Comparison of ENCODE assay signal across 8 mouse cellular contexts in genomic region chr3:123138274-123139003, GRCm38 (mm10).
DNase-seq lines count a peak whose midpoint lies in the region; ATAC-seq and TF ChIP-seq lines count a peak whose summit lies in the region.

No protein-coding gene starts in this region.

- H3K9me3 ChIP-seq in liver, embryonic 11.5 days (ENCODE audit: control insufficient read depth, low read length): no peaks in the 10 kb centered on the region
- H3K9me3 ChIP-seq in forebrain, embryonic 15.5 days: no peaks in the 10 kb centered on the region

- TF ChIP-seq CTCF in liver, adult 2 months (IDR thresholded peaks at IDR 0.05; ENCODE audit: low read depth, low read length): no peak
- no peak for TF ChIP-seq CTCF in brain, embryonic 14.5 days (IDR thresholded peaks at IDR 0.05; ENCODE audit: borderline replicate concordance, extremely low read depth, insufficient read depth, insufficient read length)

- no peak overlapping the region for H3K4me2 ChIP-seq in liver, embryonic 11.5 days
- H3K4me2 ChIP-seq in forebrain, embryonic 15.5 days (replicated peaks): no peak overlapping the region

- intact Hi-C loops in heart, postnatal 25 days (cut with DNase I): no loop called here

- DNase-seq in liver, adult 2 months (ENCODE audit: extremely low read depth, low read depth, low spot score): peak; percentile 45
- no peak for DNase-seq in liver, embryonic 11.5 days (ENCODE audit: low spot score)
- DNase-seq in brain, embryonic 14.5 days (ENCODE audit: low read depth): peak; percentile 47
- peak; percentile 62 for DNase-seq in heart, postnatal 25 days (ENCODE audit: low spot score)
- peak; percentile 86 for DNase-seq in lung, postnatal 14 days
- DNase-seq in thymus, postnatal 25 days: no peak
- no peak for DNase-seq in cerebellum, adult 9-10 months

- no peak for ATAC-seq in liver, embryonic 11.5 days (replicated peaks; ENCODE audit: low FRiP score)
- no peak for ATAC-seq in forebrain, embryonic 15.5 days (replicated peaks)

- peaks cover 1% of the 10 kb centered on the region; the same call in 1 of the 2 replicates for H3K4me1 ChIP-seq in liver, adult 2 months (ENCODE audit: control insufficient read depth, insufficient read depth, low read length)
- no peaks in the 10 kb centered on the region for H3K4me1 ChIP-seq in liver, embryonic 11.5 days (replicated peaks; ENCODE audit: control insufficient read depth, insufficient read depth, low read length)
- H3K4me1 ChIP-seq in forebrain, embryonic 15.5 days: no peaks in the 10 kb centered on the region

- H3K27ac ChIP-seq in liver, adult 2 months (replicated peaks; ENCODE audit: insufficient read depth, low read depth, low read length): no peak overlapping the region
- no peak overlapping the region for H3K27ac ChIP-seq in liver, embryonic 11.5 days (ENCODE audit: low read depth, low read length)
- no peak overlapping the region for H3K27ac ChIP-seq in forebrain, embryonic 15.5 days (replicated peaks)

- 64% methylated on average over 6 of the region's 6 CpGs for WGBS in liver, adult 2 months
- 68% methylated on average over 6 of the region's 6 CpGs for WGBS in liver, embryonic 11.5 days
- WGBS in forebrain, embryonic 15.5 days: 75% methylated on average over 6 of the region's 6 CpGs

- no peaks in the 10 kb centered on the region for H3K79me2 ChIP-seq in liver, adult 2 months (ENCODE audit: control insufficient read depth, insufficient read depth, low read length)

- H3K27me3 ChIP-seq in liver, adult 2 months (ENCODE audit: control insufficient read depth, insufficient read depth, low read length): no peaks in the 10 kb centered on the region
- no peaks in the 10 kb centered on the region for H3K27me3 ChIP-seq in liver, embryonic 11.5 days (replicated peaks; ENCODE audit: control insufficient read depth, insufficient read depth, low read length)
- no peaks in the 10 kb centered on the region for H3K27me3 ChIP-seq in forebrain, embryonic 15.5 days

- H3K36me3 ChIP-seq in liver, adult 2 months (ENCODE audit: control insufficient read depth, insufficient read depth, low read length): no peaks in the 10 kb centered on the region
- no peaks in the 10 kb centered on the region for H3K36me3 ChIP-seq in liver, embryonic 11.5 days (ENCODE audit: control insufficient read depth, insufficient read depth, low read length)
- no peaks in the 10 kb centered on the region for H3K36me3 ChIP-seq in forebrain, embryonic 15.5 days

- no peak for TF ChIP-seq POLR2A in liver, adult 2 months (IDR thresholded peaks at IDR 0.05; ENCODE audit: extremely low read depth, insufficient read depth, low read length)
- no peak for TF ChIP-seq POLR2A in brain, embryonic 14.5 days (IDR thresholded peaks at IDR 0.05; ENCODE audit: borderline replicate concordance, extremely low read depth, insufficient read depth, insufficient read length, poor library complexity, severe bottlenecking)

- H3K4me3 ChIP-seq in liver, adult 2 months (ENCODE audit: insufficient read depth, low read depth, low read length): no peak overlapping the region
- H3K4me3 ChIP-seq in liver, embryonic 11.5 days (ENCODE audit: low read depth, low read length): no peak overlapping the region
- H3K4me3 ChIP-seq in forebrain, embryonic 15.5 days: no peak overlapping the region

- no peak overlapping the region for H3K9ac ChIP-seq in liver, adult 2 months (ENCODE audit: low read depth, low read length)
- no peak overlapping the region for H3K9ac ChIP-seq in liver, embryonic 11.5 days (ENCODE audit: low read depth, low read length)
- no peak overlapping the region for H3K9ac ChIP-seq in forebrain, embryonic 15.5 days (replicated peaks)

Comparison
In these comparisons a context has a peak if more than half of its experiments do, and no peak if none do; other contexts are left out.
1. DNase-seq: peak in liver, adult 2 months (single experiment), brain, embryonic 14.5 days (single experiment), heart, postnatal 25 days (single experiment) and lung, postnatal 14 days (single experiment); none in liver, embryonic 11.5 days (single experiment), thymus, postnatal 25 days (single experiment) and cerebellum, adult 9-10 months (single experiment).